Mouse (Mus musculus) liver, embryonic 14 days (tissue): ENCODE measurements around the gene Gramd2. TPM values are rescaled to one million over a fixed set of nuclear protein-coding genes. Genes with fewer than 3 reads are reported as not detected.

Experiments used
- polyA plus RNA-seq: library from polyadenylated mRNA; depleted of rRNA; stranded (reverse); fragments of >200 nt; gene quantifications from 2 replicates; pipeline ENCODE4 v1.2.3, GENCODE M21; 2012; rRNA removed

Gramd2 gene
- polyA plus RNA-seq, result 0.05 and 0.06 TPM in 2 replicates

DNA sequence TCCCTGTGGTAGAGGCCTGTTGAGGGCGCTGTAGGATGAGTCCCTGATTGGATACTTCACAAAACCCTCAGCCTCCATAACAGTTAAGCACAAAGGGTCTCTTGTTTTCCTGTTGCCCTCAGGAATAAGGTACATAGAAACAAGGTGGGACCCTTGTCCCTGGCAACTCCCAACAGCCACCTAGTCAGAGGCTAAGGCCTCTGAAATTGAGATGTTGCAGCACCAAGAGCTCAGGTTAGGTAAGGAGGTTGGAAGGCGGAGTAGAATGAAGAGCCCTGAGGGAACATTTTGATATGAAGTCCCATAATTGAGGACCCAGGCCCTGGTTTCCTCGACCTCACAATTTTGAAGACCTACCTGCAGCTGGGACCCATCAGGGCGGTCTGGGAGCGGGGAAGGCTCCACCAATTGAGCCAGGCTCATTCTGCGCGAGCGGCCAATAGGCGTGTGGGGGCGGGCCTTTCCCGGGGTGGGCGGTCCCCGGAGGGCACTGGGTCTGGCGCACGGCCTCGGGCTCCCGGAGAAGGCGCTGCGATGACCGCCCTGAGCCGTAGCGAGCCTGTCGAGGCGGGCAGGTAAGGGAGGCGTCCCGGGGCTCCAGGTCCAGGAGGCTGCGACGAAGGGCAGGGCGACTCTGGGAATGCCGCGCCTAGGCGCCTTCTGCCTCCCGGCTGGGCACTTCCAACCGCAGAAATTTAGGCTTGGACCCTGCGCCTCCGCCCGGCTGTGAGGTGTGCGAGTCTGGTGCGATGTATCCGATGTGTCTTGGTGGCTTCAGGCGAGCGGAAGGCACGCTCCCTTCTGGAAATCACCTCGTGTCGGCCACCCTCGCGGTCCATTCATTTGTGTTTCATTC lies at the start of gene Gramd2:
TSS of gene Gramd2 (plus strand) at position 467 of the 856 bp plus-strand sequence.

DNA sequence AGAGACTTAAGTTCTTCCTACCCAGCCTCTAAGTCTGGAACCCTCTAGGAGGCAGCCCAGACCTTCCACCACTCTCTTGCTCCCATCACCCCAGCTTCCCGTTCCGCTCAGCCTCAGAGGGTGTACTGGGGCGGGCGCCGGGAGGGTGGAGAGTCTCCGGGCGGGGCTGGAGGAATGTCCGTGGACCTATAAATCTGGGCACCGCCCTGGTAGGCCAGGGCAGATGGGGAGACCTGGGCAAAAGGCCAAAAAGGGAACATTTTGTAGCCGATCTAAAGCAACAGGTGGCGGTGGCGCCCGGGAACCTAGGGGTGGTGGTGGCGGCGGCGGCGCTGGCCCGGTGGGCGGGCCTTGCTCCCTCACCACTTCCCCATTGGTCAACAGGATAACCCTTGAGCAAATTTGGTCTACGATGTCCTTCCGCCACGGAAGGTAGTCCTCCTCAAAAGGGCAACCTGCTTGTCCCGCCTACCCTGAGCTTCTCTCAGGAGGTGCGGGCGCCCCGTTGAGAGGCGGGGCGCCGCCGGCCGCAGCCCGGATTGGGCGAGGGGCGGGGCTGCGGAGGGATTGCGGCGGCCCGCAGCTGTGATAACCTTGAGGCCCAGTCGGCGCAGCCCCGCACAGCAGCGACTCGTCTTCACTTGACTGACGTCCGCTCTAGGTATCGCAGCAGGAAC lies 23.8 kb upstream of the Gramd2 start, which contains the start of gene Pkm:
TSS of gene Pkm (plus strand) at position 411 of the 677 bp plus-strand sequence.

DNA sequence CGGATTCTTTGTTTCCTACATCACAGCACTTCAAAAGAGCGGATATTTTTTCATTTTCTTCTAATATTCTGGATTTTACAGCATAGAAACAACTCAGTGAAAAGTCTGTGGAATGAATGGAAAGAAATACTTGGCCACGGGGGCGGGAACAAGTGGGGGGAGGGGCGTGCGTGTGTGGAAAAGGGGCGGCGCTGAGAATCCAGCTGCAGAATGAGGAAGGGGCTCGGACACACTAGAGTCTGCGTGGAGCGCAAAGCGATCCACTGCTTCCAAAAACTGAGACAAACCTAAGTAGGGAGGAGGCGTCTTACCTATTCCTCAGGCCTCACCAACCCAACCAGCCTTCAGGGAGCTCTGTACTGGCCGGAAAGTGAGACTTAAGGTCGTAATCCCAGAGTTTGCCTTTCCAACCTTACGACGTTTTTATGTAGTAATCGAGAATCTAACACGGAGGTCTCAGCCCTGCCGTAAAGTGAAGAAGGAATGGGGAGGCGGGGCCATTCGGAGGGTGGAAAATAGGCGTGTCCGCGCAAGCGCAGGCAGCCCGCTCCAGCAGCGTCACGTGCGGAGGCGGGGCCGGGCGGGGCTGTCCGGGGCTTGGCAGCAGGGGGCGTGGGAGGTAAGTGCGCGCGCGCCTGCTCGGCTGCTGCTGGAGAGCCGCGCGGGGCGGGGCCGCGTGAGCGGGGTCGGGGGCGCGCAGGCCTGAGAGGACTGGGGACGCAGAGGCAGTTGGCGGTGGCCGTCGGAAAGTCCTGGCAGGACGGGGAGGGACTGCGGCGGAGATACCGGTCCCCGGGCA lies 70.5 kb downstream of the Gramd2 start, which contains the start of the genes Senp8 and Myo9a:
TSS of gene Senp8 (minus strand) at position 444 of the 799 bp plus-strand sequence.
TSS of gene Myo9a (plus strand) at position 630 of the 799 bp plus-strand sequence.

Other genes starting within 250 kb of the Gramd2 start
- gene Arih1, start 193.5 kb upstream of the Gramd2 start, polyA plus RNA-seq, result 11.4 and 13.4 TPM in 2 replicates
- gene Hexa, start 140.6 kb upstream of the Gramd2 start, polyA plus RNA-seq, result 17.0 and 19.4 TPM in 2 replicates
- gene Tmem202, start 140.3 kb upstream of the Gramd2 start, polyA plus RNA-seq, result 0.02 and 0.05 TPM in 2 replicates
- gene Celf6, start 102.2 kb upstream of the Gramd2 start, polyA plus RNA-seq, result not detected in 2 replicates
- gene Parp6, start 62.9 kb upstream of the Gramd2 start, polyA plus RNA-seq, result 4.7 and 5.9 TPM in 2 replicates
- 116 and 117 TPM in 2 replicates for gene Pkm, start 23.8 kb upstream of the Gramd2 start, polyA plus RNA-seq
- gene Senp8, start 70.6 kb downstream of the Gramd2 start, polyA plus RNA-seq, result 1.5 and 1.6 TPM in 2 replicates
- 2.7 TPM in 2 replicates for gene Myo9a, start 70.8 kb downstream of the Gramd2 start, polyA plus RNA-seq